Mouse (Mus musculus) lung, postnatal 36 days (tissue): ENCODE measurements around the gene Safb2.

Source experiments
- DNase-seq: peaks from one replicate; pipeline ENCODE4 v3.0.0; 2022; ENCODE audit warnings: mixed read lengths

Gene Safb2

DNA sequence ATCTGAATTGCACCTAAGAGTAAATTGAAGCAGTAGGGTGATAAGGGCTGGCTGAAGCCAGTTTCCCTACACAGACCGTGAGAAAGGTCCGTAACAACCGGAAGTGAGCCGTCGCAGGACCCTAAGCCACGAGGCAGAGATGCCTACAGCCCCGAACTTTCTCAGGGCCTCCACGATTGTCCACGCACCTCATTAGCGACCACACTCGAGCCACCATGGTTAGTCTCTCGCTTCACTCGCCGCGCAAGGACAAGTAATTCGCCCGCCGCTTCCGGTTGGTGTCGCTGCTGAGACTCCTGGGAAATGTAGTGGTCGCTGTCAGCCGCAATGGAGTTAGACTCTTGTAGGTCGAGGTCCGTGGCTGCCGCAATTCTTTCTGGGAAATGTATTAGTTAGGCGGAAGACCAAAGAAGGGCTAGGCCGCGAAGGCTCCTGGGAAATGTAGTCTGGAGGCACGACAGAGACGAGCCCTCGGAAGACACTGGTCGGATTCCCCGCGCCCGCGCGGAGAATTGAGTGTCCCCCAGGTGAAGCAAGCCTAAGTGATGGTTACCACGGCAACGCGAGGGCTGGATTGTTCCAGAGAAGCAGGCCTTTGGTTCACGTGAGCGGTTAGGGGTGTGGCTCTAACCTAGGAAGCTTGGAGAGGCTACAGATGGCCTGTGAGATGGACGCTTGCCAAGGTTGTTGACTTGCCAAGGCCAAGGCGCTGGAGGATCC is 25.2 kb upstream of the Safb2 start, which contains the start of gene 2410015M20Rik:
Gene 2410015M20Rik (minus strand): TSS at position 320 of the 720 bp plus-strand sequence.
- DNase-seq = peak; percentile 99

DNA sequence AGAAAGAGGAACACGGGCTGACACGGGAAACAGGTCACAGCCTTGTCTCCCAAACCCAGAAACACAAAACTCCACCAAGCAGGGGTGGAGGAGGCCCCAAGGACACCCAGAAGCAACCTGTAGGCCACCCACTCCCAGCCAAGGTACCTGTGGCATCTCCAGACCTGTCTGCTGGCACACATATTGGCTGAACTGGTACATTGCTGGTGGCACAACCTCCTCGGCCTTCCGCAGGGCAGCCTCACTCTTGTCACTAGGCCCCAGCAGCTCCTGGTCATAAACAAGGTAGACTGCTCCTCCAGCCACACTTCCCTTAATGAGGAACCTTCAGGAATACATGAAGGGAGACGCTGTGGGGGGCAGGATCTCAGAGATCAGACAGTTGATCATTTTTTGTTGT is 24.3 kb upstream of the Safb2 start:
- DNase-seq = no peak

DNA sequence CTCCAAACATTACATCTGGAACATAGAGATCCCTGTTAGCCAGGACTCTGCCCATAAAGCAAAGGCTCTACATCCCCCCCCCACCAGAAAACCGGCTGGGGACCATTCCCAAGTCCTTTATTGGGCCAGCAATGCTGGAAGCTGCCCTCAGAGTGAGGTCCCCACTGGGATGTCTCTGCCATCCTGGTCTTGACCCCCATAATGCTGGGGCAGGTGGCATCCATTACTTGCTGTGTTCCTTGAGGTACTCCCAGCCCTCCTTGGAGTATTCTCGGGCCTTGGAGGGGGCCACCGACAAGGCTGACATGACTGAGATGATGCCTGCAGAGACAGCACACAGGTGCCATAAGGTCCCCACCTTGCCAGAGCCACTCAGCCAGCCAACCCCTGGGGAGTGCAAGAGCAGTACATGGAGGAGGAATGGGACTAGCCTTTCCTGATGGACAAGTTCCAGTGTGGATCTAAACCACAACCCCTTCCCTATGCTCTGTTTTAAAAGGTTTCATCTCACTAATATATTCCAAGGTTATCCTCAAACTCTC is 23.2 kb upstream of the Safb2 start:
- no peak for DNase-seq

DNA sequence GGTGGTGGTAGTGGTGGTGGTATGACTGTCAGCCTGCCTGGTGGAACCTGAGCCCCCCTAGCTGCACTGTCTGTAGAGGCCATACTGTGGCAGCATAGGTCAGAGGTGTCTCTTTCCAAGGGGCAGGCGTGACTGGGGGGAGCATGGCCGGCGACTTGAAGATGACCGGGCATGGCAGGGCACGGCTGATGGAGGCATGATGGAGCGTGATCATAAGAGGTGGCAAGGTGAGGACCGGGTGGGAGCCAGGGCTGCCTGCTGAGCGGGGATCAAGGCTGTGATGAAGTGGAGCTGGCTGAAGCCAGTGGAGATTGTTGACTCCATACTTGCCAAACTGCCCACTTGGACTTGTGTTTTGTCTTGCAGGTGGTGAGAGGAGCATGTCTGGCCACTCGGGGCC is 21.0 kb upstream of the Safb2 start:
- no peak for DNase-seq

DNA sequence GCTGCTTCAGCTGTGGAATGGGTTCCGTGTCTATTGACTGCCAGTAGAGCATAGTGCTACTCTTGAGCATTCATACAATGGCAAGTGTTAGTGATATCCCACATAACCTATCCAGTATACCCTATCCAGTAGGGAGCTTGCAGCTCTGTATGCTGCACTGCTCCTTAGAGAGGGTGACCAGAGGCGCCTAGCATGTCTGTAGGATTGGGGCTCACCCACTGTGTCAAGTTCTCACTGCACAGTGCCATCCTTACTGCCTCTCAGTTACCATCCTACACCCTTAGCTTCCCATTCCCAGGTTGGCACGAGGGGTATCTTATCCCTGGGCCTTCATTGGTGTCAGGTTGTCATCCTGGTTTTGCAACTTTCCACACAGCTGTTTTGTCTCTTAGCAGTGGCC is 20.0 kb upstream of the Safb2 start:
- DNase-seq = no peak

DNA sequence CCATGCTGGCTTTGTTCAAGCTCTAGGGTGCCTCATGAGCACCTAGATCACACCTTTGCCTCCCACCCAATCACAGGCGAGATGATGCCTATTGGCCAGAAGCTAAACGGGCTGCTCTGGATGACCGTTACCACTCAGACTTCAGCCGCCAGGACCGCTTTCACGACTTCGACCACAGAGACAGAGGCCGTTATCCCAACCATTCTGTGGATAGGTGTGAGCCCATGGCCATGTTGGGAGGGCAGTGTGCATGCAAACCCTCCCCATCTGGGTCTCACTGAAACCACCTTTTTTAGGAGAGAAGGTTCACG is 19.6 kb upstream of the Safb2 start:
- no peak for DNase-seq

DNA sequence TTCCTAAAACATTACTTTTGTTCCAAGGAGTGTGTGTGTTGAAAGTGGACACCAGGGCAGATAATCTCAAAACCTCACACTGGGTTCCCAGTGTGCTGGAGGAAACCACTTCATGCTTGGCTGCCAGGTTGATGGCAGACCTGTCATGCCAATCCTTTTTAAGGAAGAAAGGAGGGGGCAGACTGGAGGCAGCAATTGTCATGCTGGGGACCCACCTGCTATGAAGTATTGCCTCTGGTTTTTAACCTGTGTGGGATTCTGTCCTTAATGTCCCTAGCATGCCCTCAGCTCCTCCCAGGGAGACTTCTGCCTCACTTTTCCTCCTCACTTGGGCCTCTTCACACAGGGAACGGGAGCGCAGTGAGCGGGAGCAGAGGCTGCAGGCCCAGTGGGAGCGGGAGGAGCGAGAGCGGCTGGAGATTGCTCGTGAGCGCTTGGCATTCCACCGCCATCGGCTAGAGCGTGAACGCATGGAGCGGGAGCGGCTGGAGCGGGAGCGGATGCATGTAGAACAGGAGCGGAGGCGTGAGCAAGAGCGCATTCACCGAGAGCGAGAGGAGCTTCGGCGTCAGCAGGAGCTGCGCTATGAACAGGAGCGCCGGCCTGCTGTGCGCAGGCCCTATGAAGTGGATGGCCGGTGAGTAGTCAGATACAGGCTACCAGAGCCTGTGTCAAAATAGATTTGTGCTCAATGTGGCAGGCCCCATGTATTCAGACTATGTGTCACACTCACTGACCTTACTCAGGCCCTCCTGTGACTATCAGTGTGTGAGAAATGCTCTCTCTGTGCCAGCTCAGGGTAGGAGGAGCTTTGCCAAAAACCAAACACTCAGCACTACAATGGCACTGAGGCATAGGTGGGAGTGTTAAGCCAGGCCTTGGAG is 19.0 kb upstream of the Safb2 start:
- DNase-seq = no peak

DNA sequence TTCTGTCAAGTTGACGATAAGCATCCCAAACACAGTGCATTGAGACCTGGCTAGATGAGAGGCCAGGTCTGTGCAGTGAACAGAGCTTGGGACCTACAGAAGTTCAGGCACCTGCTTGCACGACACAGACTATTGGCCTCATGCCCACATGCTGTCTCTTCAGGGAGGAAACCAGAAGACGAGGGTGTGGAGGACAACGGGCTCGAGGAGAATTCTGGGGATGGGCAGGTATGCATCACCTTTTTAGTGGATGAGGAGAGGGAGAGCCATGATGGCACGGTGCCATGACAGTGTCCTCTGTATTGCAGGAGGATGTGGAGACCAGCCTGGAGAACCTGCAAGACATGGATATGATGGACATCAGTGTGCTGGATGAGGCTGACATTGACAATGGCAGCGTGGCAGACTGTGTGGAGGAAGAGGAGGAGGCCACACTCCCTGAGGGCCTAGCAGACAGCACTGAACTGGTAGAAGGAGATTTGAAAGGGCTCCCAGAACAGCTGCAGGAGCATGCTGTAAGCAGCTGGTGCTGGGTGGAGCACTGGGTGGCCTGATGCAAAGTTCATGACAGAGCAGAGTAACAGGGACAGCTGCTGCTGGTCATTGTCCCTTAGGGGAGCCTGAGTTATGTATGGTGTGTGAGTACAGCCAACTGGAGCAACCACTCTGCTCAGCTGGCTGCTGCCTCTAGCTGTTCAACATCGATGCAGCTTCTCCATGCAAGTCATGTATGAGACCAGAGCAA is 9.3 kb upstream of the Safb2 start:
- DNase-seq = no peak

DNA sequence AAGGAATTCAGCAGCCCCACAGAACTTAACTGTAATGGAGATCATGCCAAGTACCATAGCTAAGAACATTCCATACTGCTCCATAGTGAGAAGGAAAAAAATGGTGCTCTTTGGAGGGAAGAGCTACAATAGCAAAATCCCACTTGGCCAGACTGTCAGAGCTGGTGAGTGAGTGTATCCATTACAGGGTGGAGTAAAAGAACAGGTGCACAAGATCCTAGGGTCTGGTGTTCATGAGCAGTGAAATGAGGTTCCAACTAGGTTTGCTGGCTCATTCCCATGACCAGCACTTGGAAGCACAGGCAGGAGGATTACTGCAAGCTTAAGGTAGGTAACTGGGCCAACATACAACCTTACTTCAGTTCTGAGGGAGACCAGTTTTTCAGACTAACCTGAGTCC is 8.2 kb upstream of the Safb2 start:
- no peak for DNase-seq

DNA sequence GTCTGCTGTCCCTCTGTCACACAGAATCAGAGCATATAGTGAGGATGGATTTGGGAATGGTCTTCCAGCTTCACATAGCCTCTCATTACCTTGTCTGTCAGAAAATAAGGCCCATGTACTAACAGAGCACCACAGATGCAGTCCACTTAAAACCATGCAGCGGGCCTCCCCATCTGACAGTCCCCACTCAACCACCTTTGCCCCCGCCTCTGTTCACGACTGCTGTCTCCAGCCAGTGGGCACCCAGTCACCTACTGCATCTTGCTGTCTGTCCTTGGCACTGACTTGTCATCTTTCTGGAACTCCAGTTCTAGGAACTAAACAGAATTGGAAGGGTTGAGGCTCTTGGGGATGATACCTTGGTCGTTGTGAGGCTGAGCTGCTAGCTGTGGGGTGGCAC is 4.5 kb upstream of the Safb2 start:
- DNase-seq = no peak

DNA sequence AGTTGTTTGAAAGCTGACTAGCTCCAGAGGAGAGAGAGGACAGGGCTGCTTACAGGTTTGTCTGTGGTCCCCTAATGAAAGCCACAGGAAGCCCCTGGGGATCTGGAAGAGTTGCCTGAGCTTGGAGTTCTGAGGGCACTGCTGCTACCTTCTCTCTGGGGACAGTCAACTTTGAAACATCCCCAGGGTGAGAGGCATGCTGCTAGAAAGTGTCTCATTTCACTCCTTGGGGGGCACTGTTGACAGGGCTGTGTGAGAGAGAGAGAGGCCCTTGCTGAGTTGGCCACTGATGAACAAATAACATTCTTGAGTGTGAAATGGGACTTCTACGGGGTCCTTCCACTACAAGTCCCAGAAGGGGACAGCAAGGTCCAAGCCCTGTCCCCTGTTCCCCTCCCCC is 3.4 kb upstream of the Safb2 start:
- no peak for DNase-seq

DNA sequence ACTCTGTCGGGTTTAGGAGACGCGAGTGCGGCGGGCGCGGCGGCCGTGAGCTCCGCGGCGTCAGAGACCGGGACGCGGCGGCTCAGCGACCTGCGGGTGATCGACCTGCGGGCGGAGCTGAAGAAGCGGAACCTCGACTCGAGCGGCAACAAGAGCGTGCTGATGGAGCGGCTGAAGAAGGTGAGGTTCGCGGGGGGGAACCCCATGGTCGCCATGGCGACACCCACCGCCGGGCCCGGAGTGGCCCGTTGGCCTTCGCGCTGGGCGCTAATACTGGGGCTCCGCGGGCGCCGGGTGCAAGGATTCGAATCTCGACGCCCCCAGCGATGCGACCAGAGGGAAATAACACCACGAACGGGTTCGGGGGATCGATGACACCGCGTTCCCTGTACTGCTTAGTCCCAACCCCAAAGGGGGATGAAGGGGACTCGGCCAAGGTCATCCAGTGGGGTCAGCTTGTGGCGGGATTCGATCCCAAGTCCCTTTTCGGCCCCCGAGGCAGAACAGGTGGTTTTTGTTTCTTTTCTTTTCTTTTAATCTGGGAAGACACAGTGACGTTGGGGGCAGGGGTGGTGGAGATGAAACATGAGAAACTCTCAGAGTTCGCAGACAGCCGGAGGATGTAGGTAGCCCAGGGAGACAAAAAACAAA is 911 bp upstream of the Safb2 start:
- peak; percentile 45 for DNase-seq

DNA sequence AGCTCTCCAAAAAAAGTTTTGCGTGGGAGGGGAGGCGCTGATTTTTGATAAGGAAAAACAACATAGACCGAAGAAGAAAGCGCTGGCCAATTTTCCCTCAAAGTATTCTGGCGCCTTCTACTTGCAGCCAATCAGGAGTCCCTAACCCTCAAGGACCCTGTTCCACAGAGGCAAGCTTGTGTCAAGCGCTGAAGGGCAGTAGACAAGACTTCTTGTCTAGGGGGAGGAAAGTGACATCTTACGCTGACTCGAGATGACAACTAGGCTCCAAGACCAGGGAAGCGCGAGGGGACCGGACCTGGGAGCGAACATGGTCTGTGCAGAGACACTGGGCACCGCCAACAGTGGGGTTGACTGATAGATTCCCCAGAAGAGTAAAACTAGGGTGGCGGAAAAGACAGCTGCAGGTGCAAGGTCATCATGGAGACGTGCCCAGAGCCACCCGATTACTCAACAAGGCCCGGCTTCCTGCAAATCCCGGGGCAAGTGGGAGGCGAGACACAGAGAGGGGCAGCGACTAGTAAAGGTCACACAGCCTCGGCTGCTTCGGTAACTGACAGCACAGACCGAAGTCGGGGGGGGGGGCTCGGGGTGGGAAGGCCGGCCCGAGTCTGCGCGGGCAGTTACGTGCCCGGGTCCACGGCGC is 651 bp downstream of the Safb2 start:
- DNase-seq = peak; percentile 57

DNA sequence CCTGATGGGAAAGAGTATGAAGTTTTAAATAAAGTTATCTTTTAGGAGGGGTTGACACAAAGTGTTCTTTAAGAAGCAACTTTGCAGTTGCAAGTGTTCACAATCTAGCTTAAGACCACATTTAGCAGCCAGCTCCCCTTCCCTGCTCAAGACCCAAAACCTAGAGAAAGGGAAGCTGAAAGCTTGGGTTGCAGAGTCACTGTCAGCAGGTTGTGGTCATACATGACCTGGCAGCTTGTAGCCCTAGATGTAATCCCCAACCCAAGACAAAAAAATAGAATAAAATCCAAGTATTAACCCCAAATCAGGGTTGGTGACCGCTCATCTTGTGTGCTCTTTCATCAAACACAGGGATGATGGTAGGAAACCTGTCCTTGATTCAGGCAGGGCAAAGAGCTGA is 1.3 kb downstream of the Safb2 start:
- DNase-seq = no peak

DNA sequence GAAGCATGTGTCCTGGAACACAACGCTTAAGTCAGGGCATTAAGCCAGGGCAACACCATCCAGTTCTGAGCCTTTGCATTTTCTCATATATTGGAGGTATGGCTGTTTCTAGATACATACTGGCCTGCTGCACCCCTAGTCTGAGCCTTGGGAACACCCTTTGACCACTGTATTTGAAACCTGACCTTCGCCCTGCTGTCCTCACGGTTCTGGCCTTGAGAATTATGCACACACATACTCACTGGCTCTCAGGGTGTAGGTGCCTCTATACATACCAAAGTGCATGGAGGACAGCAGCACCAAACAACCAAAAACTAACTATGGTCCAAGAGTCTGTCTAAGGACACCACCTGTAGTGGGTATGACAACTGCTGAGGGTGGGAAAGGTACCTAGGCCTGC is 11.4 kb downstream of the Safb2 start:
- DNase-seq = no peak

DNA sequence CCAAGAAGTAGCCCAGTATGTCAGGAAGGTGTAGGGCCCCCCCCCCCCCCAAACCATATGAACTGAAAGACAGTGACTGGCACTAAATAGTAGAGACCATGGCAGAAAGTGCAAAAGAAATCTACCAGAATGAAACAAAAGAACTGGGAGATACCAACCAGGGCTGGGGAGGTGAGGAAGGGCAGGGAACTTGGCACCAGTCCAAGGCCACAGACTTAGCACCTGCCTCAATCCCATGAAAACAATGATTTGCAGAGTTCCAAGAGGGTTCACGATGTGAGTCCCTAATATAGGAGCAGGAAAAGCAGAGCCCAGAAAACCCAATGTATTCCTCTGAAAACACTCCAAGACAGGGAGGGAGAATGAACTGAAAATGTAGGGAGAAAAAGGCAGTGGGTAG is 12.2 kb downstream of the Safb2 start:
- no peak for DNase-seq

DNA sequence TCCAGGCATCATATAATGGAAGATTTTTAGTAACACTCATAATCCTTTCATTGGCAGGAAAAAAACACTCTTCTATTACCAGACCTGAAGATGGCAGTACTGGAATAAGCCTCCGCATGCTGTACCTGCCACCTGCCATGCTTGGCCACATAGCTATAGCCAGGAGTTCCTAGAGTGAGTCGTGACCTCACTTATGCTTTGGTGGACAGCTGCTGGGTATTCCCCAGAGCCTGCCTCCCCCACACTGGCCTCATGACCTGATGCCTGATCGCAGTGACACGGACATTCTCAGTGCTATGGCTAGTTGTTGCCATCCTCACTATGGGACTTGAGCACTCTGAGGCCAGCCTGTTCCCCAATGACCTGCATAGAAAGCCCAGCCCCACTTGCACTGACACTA is 14.1 kb downstream of the Safb2 start:
- no peak for DNase-seq

DNA sequence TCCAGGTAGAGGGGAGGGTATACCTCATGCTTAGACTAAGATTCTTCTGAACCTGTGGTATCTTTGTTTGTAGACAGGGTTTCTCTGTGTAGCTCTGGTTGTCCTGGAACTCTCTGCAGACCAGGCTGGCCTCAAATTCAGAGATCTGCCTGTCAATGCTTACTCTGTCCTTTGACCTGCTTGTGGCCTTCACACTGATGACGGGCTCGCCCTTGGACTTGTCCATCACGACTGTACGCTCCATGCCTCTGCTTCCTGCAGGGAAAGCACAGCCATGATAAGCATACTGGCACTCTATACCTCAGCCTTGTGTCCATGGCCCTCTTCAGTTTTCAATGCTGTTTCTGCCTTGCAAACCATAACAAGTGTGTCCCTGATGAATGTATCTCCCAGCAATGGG is 17.0 kb downstream of the Safb2 start:
- no peak for DNase-seq

DNA sequence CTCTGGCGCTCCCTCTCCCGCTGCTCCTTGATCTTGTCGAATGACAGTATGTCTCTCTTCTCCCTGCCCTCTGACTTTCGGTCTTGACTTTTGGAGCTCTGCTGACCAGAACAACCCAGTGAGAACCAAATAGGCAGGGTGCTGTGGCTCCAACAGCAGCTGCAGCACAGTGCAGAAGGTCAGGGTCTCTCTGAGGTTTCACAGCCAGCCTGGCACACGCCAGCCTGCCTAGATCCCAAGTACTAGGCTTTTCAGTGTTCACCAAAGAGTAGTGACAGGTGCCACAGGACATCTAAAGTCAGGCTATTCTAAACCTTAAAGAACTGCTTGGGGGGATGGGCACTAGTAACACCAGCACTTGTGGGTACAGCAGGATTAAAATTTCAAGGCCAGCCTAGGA is 17.5 kb downstream of the Safb2 start:
- DNase-seq = no peak

DNA sequence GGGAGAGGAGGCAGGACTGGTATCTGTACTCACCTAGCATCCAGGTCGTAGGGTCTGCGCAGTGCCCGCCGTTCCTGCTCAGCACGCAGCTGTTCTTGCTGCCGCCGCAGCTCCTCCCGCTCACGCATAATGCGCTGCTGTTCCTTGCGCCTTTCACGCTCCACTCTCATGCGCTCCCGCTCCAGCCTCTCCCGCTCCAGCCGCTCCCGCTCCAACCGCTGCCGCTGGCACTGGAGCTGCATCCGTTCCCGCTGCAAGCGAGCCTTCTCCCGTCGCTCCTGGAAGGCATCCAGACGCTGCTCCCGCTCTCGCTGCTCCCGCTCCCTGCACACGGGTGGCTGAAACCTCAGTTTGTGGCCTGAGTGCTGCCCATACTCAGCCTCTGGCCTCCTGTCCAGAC is 18.1 kb downstream of the Safb2 start:
- no peak for DNase-seq

DNA sequence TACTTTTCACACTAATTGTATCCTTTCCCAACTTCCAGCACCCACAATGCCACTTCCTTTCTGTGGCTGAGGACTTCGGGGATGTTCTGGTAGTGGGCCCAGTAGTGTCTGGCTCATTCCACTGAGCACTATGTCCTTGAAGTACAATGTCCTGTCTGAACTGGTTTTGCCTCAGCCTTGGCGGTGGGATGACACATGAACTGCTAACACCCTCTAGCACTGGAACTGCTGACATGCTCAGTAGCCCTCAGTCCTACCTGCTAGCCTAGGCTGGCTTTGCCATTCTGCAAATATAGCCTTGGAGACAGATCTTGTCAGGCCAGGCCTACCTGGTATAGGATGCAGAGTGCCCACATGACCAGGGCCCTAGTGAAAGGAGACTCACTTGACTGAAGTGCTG is 22.5 kb downstream of the Safb2 start:
- no peak for DNase-seq

DNA sequence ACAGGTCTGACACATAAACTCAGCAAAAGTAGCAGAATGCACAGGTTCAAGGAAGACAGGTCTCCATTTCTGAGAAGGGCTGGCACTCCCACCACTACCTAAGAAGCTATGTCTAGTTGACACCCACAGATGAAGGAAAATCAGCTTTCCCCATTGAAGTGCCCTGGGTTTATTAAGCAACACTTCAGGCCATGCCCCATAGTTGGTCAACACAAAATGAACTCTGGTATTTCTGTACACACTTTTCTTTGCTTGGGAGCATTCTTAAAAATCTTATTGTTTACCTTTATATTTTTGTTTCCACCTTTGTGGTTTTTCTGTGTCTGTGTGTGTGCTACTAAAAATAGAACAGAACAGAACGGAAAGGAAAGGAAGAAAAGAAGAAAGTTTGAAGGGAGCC is 24.3 kb downstream of the Safb2 start:
- DNase-seq = peak; percentile 33

DNA sequence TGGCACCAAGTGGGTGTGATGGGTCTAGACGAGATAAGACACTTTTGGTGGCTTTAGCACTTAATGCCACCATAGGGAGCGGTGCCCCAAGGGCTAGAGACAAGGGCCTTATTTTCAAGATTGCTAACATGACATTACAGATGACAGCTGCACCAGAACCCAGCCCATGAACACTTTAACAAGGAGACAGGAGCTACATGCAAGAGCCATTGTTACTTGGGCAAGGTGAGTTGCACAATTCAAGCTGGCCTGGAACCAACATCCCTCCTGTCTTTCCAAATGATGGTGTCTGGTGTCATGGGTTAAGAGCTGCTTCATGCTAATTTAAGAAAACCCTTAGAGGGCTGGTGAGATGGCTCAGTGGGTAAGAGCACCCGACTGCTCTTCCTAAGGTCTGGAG is 25.0 kb downstream of the Safb2 start:
- DNase-seq = peak; percentile 52
